Mouse (Mus musculus): ENCODE measurements around the gene Enho. TPM values are rescaled to one million over a fixed set of nuclear protein-coding genes. Genes with fewer than 3 reads are reported as not detected.

Enho gene
- polyA plus RNA-seq, 1 experiment from 2014 or later = 19.3 TPM

Other genes with a start within 250 kb of the Enho start
- gene Kif24, start 175.4 kb downstream of the Enho start, polyA plus RNA-seq (2016; fragmentation: Nextera tagmentation; extraction: Ambion mirVana) = 13.7 and 15.1 TPM in 2 replicates
- 55.4 and 61.4 TPM in 2 replicates for gene Nudt2, start 175.2 kb downstream of the Enho start, polyA plus RNA-seq (2016; fragmentation: Nextera tagmentation; extraction: Ambion mirVana)
- 5.7 and 8.9 TPM in 2 replicates for gene AI464131, start 137.2 kb downstream of the Enho start, polyA plus RNA-seq (2016; fragmentation: Nextera tagmentation; extraction: Ambion mirVana)
- gene 1110017D15Rik, start 123.0 kb downstream of the Enho start, polyA plus RNA-seq (2016; fragmentation: Nextera tagmentation; extraction: Ambion mirVana) = 5.3 and 6.1 TPM in 2 replicates
- gene Fam219a, start 70.8 kb downstream of the Enho start, polyA plus RNA-seq (2016; fragmentation: Nextera tagmentation; extraction: Ambion mirVana) = 2.0 and 2.6 TPM in 2 replicates
- gene Dnaic1, start 70.5 kb downstream of the Enho start, polyA plus RNA-seq (2016; fragmentation: Nextera tagmentation; extraction: Ambion mirVana) = 1.3 and 1.8 TPM in 2 replicates
- 8.6 and 11.1 TPM in 2 replicates for gene Cntfr, start 56.8 kb upstream of the Enho start, polyA plus RNA-seq (2016; fragmentation: Nextera tagmentation; extraction: Ambion mirVana)
- gene Il11ra1, start 59.7 kb upstream of the Enho start, polyA plus RNA-seq (2016; fragmentation: Nextera tagmentation; extraction: Ambion mirVana) = 146 and 188 TPM in 2 replicates
- gene Rpp25l, start 73.2 kb upstream of the Enho start, polyA plus RNA-seq (2016; fragmentation: Nextera tagmentation; extraction: Ambion mirVana) = 91.2 and 91.9 TPM in 2 replicates
- gene Dctn3, start 82.8 kb upstream of the Enho start, polyA plus RNA-seq (2016; fragmentation: Nextera tagmentation; extraction: Ambion mirVana) = 133 and 140 TPM in 2 replicates
- gene Arid3c, start 90.8 kb upstream of the Enho start, polyA plus RNA-seq (2016; fragmentation: Nextera tagmentation; extraction: Ambion mirVana) = 0.50 and 0.86 TPM in 2 replicates
- gene Galt, start 114.9 kb upstream of the Enho start, polyA plus RNA-seq (2016; fragmentation: Nextera tagmentation; extraction: Ambion mirVana) = 31.2 and 34.3 TPM in 2 replicates
- gene Sigmar1, start 115.8 kb upstream of the Enho start, polyA plus RNA-seq (2016; fragmentation: Nextera tagmentation; extraction: Ambion mirVana) = 87.6 and 91.5 TPM in 2 replicates
- 41.4 and 43.2 TPM in 2 replicates for gene Ccl27a, start 133.9 kb upstream of the Enho start, polyA plus RNA-seq (2016; fragmentation: Nextera tagmentation; extraction: Ambion mirVana)